Mouse (Mus musculus) neutrophil, adult 59 days (primary cell): ENCODE measurements around the gene Camk1d. TPM values are rescaled to one million over a fixed set of nuclear protein-coding genes. Genes with fewer than 3 reads are reported as not detected.

ENCODE experiments used
- total RNA-seq, 2 experiments: library from RNA; stranded (reverse); gene quantifications; 1 replicate in 1 of 2; 2 replicates in 1 of 2; pipeline ENCODE4 v1.2.4; 2023

Gene Camk1d
- total RNA-seq: 10 to 100 TPM; 69.5 to 76.5 TPM

DNA sequence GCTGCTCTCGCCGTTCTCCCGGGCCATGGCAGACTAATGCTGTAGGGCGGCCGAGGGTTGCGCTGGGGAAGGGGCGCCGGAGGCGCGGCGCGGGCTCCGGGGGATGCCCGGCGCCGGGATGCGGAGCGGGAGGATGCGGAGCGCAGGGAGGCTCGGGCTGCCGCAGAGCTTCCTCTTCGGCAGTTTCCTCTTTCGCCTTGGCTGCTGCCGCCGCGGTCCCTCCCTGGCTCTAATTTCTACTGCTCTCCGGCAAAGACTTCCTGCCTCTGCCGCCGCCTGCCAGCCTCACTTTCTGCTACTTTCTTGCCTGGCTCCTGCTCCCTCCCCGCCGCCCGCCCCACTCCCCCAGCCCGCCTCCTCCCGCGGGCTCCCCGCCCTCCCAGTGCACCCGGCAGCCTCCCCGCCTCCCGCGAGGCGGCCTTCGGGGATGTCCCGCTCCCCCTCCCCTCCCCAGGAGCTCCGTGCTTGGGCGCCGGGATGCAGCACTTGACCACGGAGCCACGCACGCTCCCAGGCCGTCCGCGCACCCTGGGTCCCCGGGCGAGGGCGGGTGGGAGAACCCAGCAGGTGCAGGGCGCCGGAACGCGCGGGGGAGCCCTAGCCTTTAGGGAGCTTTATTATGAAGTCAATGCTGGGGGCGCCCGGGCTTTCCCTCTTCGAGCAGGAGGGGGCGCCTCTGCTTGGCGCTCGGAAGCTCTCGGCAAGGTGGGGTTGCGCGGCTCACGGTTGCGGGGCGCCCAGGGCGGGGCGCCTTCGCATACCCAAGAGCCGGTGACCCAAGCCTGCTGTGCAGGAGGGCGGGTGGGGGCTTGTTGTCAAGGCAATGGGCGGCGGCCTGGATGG, at the start of gene Camk1d:
TSS of gene Camk1d (minus strand) at position 305 of the 843 bp plus-strand sequence.

Other genes with a start within 250 kb of the Camk1d start
- 10 to 100 TPM; 16.3 to 17.8 TPM for gene Nudt5, start 130.5 kb upstream of the Camk1d start, total RNA-seq
- 10 to 100 TPM; 75.6 to 82.3 TPM for gene Cdc123, start 130.6 kb upstream of the Camk1d start, total RNA-seq
- under 1 TPM; 0.68 to 0.87 TPM for gene Gm13199, start 148.4 kb upstream of the Camk1d start, total RNA-seq
- gene Sec61a2, start 180.9 kb upstream of the Camk1d start, total RNA-seq: 10 to 100 TPM in 1 of 2 experiments, 1 to 10 TPM in 1; 7.1 to 14.9 TPM
- gene Dhtkd1, start 228.3 kb upstream of the Camk1d start, total RNA-seq: under 1 TPM in 1 of 2 experiments, not detected in 1; 0.20 TPM
- 10 to 100 TPM; 38.2 to 39.1 TPM for gene Upf2, start 237.0 kb upstream of the Camk1d start, total RNA-seq